Mouse (Mus musculus) lung, postnatal 0 days (tissue): ENCODE results near the gene Pik3c2a. TPM values are rescaled to one million over a fixed set of nuclear protein-coding genes. Genes with fewer than 3 reads are reported as not detected.

Experiments used
- ATAC-seq: fragments of 200-750 bp; cut with Nextera tagmentation; 2 replicates; pipeline ENCODE4 v1.8.0; 2017; ENCODE audit warnings: moderate library complexity
- DNase-seq: peaks from one replicate; pipeline ENCODE4 v3.0.0-alpha.2; 2016; ENCODE audit warnings: low spot score
- H3K27ac ChIP-seq: fragments of 300-500 bp; sonication (generic); 2 replicates; pipeline ENCODE4 v1.5.1; 2014; ENCODE audit warnings: antibody characterized with exemption, mild to moderate bottlenecking, low read length, mixed read lengths
- H3K27me3 ChIP-seq: fragments of 300-500 bp; sonication (generic); replicated peaks from 2 replicates; pipeline ENCODE4 v1.6.1; 2014; ENCODE audit warnings: low read length, mixed read lengths; ENCODE audit not compliant: insufficient read depth
- H3K36me3 ChIP-seq: fragments of 300-500 bp; sonication (generic); 2 replicates; pipeline ENCODE4 v1.6.1; 2014; ENCODE audit warnings: low read length, mixed read lengths; ENCODE audit not compliant: insufficient read depth
- H3K4me1 ChIP-seq: fragments of 300-500 bp; sonication (generic); 2 replicates; pipeline ENCODE4 v1.6.1; 2014; ENCODE audit warnings: antibody characterized with exemption, low read depth, low read length, mixed read lengths; ENCODE audit not compliant: insufficient read depth
- H3K4me2 ChIP-seq: fragments of 300-500 bp; sonication (generic); replicated peaks from 2 replicates; pipeline ENCODE4 v1.6.1; 2014; ENCODE audit warnings: low read depth, mild to moderate bottlenecking, low read length, moderate library complexity, mixed read lengths
- H3K4me3 ChIP-seq: fragments of 300-500 bp; sonication (generic); 2 replicates; pipeline ENCODE4 v1.5.1; 2014; ENCODE audit warnings: low read depth, low read length
- H3K9ac ChIP-seq: fragments of 300-500 bp; sonication (generic); replicated peaks from 2 replicates; pipeline ENCODE4 v1.6.1; 2014; ENCODE audit warnings: low read depth, mild to moderate bottlenecking
- H3K9me3 ChIP-seq: fragments of 300-500 bp; sonication (generic); 2 replicates; pipeline ENCODE4 v1.6.1; 2016; ENCODE audit warnings: low read length, mixed read lengths
- CTCF ChIP-seq: IDR thresholded peaks from 2 replicates; pipeline ENCODE4 v1.5.1; 2016; ENCODE audit warnings: antibody characterized with exemption, mild to moderate bottlenecking
- EP300 ChIP-seq: IDR thresholded peaks from 2 replicates; pipeline ENCODE4 v1.6.1; 2016; ENCODE audit warnings: antibody characterized with exemption, mild to moderate bottlenecking, control low read depth
- WGBS: fragments of 180-500 bp; shearing (Covaris S2); extraction: QIAGEN DNeasy Blood & Tissue Kit; methylation state at CpG from one replicate; pipeline ENCODE4 v1.1.7; 2014; 5-methylcytosine and 5-hydroxymethylcytosine counted together
- polyA plus RNA-seq: library from polyadenylated mRNA; unstranded; fragments of >200 nt; fragmentation: Nextera tagmentation; extraction: Ambion mirVana; gene quantifications from 2 replicates; pipeline ENCODE4 v1.2.1, GENCODE M21; 2015

Pik3c2a gene
- polyA plus RNA-seq, 1 experiment from 2014 or later, result 12.7 TPM

GRCm38 (mm10) chr7:116329858-116330257 is 113.4 kb downstream of the Pik3c2a start:
- peaks cover 6% of the 10 kb centered on the region for H3K36me3 ChIP-seq
- 85% methylated on average over 4 of the region's 4 CpGs for WGBS
- ATAC-seq (no peak), DNase-seq (no peak)
- H3K4me1 ChIP-seq, result peaks cover 5% of the 10 kb centered on the region
- no peak overlapping the region for H3K4me2 ChIP-seq
- no peak overlapping the region for H3K9ac ChIP-seq
- TF ChIP-seq EP300 (no peak), CTCF (no peak)
- no peak overlapping the region for H3K4me3 ChIP-seq
- H3K27ac ChIP-seq, result no peak overlapping the region
- no peaks in the 10 kb centered on the region for H3K9me3 ChIP-seq
- no peaks in the 10 kb centered on the region for H3K27me3 ChIP-seq

- no peak overlapping the region for H3K9ac ChIP-seq
- DNase-seq (no peak), ATAC-seq (no peak)
- TF ChIP-seq CTCF, result no peak
- no peak for TF ChIP-seq EP300
- H3K27ac ChIP-seq, result no peak overlapping the region
- WGBS, result 65% methylated on average over 7 of the region's 7 CpGs
- H3K9me3 ChIP-seq, result no peaks in the 10 kb centered on the region
- peaks cover 5% of the 10 kb centered on the region for H3K4me1 ChIP-seq
- H3K4me2 ChIP-seq, result no peak overlapping the region
- H3K27me3 ChIP-seq, result no peaks in the 10 kb centered on the region
- H3K36me3 ChIP-seq, result peaks cover 6% of the 10 kb centered on the region
- no peak overlapping the region for H3K4me3 ChIP-seq
These were observed 114.5 kb downstream of the Pik3c2a start for GRCm38 (mm10) chr7:116328777-116329176.

GRCm38 (mm10) chr7:116327901-116328300 is 115.3 kb downstream of the Pik3c2a start:
- no peaks in the 10 kb centered on the region for H3K9me3 ChIP-seq
- H3K36me3 ChIP-seq, result peaks cover 6% of the 10 kb centered on the region
- H3K27me3 ChIP-seq, result no peaks in the 10 kb centered on the region
- no peaks in the 10 kb centered on the region for H3K4me1 ChIP-seq
- no peak for DNase-seq
- 63% methylated on average over 5 of the region's 5 CpGs for WGBS
- no peak overlapping the region for H3K27ac ChIP-seq
- no peak overlapping the region for H3K9ac ChIP-seq
- H3K4me3 ChIP-seq, result no peak overlapping the region
- no peak for TF ChIP-seq EP300
- no peak for TF ChIP-seq CTCF
- no peak for ATAC-seq
- H3K4me2 ChIP-seq, result no peak overlapping the region

- Histone ChIP-seq H3K27ac (no peak overlapping the region), H3K4me2 (no peak overlapping the region), H3K4me1 (no peaks in the 10 kb centered on the region), H3K4me3 (no peak overlapping the region), H3K9ac (no peak overlapping the region), H3K9me3 (no peaks in the 10 kb centered on the region), H3K27me3 (no peaks in the 10 kb centered on the region), H3K36me3 (no peaks in the 10 kb centered on the region)
- ATAC-seq (peak; percentile 73), DNase-seq (peak; percentile 86)
- TF ChIP-seq EP300, result no peak
- peak; percentile 93 for TF ChIP-seq CTCF
- 24% methylated on average over 10 of the region's 10 CpGs for WGBS
These were observed 119.8 kb downstream of the Pik3c2a start for GRCm38 (mm10) chr7:116323331-116323964.

- Histone ChIP-seq H3K4me3 (peak overlapping the region; percentile 8; the same call in 1 of the 2 replicates), H3K4me1 (0 out of 2 replicates have a peak, but pooled peaks cover 3% of the 10 kb centered on the region), H3K27ac (no peak overlapping the region), H3K27me3 (peaks cover 8% of the 10 kb centered on the region; the same call in 1 of the 2 replicates), H3K9ac (no peak overlapping the region), H3K36me3 (no peaks in the 10 kb centered on the region), H3K9me3 (no peaks in the 10 kb centered on the region), H3K4me2 (peak overlapping the region; percentile 34)
- ATAC-seq, result no peak
- 12% methylated on average over 9 of the region's 9 CpGs for WGBS
- peak; percentile 37 for DNase-seq
- no peak for TF ChIP-seq EP300
- TF ChIP-seq CTCF, result no peak
These were observed 133.8 kb downstream of the Pik3c2a start for GRCm38 (mm10) chr7:116309456-116309855.

GRCm38 (mm10) chr7:116308632-116308991 is 134.6 kb downstream of the Pik3c2a start:
- peak overlapping the region; percentile 43; the same call in 1 of the 2 replicates for H3K27ac ChIP-seq
- H3K4me2 ChIP-seq, result peak overlapping the region; percentile 94
- no peaks in the 10 kb centered on the region for H3K9me3 ChIP-seq
- H3K4me1 ChIP-seq, result 0 out of 2 replicates have a peak, but pooled peaks cover 3% of the 10 kb centered on the region
- H3K4me3 ChIP-seq, result peak overlapping the region; percentile 67
- no peak overlapping the region for H3K9ac ChIP-seq
- peaks cover 8% of the 10 kb centered on the region; the same call in 1 of the 2 replicates for H3K27me3 ChIP-seq
- ATAC-seq, result peak; percentile 58
- H3K36me3 ChIP-seq, result no peaks in the 10 kb centered on the region
- DNase-seq, result peak; percentile 57
- 2% methylated on average over 16 of the region's 16 CpGs for WGBS
- TF ChIP-seq EP300, result no peak
- no peak for TF ChIP-seq CTCF
